Mouse (Mus musculus) monocyte, adult 2 months (primary cell): ENCODE data around the gene Dync1i2.

Experiments
- DNase-seq, 2 experiments: peaks; one replicate each; pipeline ENCODE4 v3.0.0; 2022; ENCODE audit warnings: low spot score in 2 of 2, low read depth in 1 of 2

Gene Dync1i2

GRCm38 (mm10) chr2:71268691-71269090 lies 57.2 kb downstream of the Dync1i2 start:
- no peak for DNase-seq

DNA sequence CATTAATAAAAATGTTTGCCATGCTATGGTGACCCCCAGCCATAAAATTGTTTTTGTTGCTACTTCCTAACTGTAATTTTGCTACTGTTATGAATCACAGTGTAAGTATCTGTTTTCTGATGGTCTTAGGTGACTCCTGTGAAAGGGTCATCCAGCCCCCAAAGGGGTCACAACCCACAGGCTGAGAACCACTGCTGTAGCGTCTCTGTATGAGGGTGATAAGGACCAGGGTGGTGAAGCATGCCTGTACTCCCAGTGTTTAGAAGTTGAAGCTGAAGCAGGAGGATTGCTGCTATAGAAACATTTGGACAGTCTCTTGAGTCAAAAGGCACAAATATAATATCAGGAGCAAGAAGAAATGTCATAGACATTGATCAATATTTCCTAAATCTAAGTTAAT lies 57.8 kb downstream of the Dync1i2 start:
- no peak for DNase-seq

GRCm38 (mm10) chr2:71270085-71270484 lies 58.6 kb downstream of the Dync1i2 start:
- DNase-seq = no peak

- peak; percentile 35 to 56 for DNase-seq
These were observed 62.6 kb downstream of the Dync1i2 start for GRCm38 (mm10) chr2:71273955-71274679.

DNA sequence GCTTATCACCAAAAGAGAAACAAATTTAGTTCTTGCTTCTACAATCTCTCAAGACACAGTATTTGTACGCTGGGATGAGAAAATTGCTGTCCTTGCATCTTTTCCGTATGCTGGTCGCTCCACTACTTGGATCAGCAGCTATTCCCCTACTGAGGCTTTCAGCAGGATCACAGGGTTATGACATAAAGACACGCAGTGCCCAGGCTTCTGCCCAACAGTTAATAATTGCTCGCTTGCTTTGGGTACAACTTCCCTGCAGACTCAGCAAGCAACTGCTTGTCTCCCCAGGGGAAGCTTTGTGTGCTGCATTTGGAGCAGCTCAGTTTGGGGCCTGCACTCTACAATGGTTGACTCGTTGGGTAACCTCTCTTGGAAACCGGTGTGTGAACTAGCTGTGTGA lies 64.2 kb downstream of the Dync1i2 start:
- DNase-seq = no peak

- no peak for DNase-seq
These were observed 67.6 kb downstream of the Dync1i2 start for GRCm38 (mm10) chr2:71278791-71279775.

DNA sequence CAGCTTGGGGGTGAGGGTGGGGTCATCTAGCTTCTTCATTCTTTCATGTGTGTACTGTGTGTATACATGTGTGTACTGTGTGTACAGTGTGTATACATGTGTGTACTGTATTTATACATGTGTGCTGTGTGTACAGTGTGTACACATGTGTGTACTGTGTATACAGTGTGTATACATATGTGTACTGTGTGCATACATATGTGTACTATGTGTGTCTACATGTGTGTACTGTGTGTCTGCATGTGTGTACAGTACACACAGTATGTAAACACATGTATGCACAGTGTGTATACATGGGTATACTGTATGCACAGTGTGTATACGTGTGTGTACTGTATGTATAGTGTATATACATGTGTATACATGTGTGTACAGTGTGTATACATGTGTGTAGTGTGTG lies 70.5 kb downstream of the Dync1i2 start:
- DNase-seq = no peak

DNA sequence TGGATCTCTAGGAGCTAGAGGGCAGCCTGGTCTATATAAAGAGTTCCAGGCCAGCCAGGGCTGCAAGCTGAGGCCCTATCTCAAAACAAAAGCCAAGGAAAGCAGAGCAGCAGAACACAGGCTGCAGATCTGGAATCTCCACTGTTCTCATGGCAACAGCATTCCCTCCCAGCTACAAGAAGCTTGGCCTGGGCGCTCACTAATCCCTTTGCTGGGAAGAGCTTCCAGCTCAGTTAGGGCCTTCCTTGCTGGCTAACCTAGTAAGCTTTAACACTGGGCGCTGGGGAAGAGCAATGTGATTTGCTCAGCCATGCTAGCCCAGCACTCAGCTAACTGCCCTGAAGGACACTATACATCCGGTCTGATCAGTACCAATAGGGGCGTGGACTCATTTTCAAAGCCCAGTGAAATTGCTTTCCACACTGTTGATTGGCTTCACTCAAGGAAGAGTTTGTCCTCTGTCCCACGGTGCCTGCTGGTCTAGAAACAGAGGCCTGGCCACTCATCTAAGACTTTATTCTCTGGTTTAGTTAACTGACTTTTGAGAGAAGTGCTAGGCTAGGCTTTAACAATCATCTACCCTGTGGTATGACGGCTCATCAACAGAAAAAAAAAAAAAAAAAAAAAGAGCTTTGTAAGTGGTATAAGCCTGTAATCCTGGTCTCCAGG lies 78.7 kb downstream of the Dync1i2 start:
- DNase-seq = no peak

- DNase-seq = no peak
These were observed 80.1 kb downstream of the Dync1i2 start for GRCm38 (mm10) chr2:71291566-71291965.

DNA sequence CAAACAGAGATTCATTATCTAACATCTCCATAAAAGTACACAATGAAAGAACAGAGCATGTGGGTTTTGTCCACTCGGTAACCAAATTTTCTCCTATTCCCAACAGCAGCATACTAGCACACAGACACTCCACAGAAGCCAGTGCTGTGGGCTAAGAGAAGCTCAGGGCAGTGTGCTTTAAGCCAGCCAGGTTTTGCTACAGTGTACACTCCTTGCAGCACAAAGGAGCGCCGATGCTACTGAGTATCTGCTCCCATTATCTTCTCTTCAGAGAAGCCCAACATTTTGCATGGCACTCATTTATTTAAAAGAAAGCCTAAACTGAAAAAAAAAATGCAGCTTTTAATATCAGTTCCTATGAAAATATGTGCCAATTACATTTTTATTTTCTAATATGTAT lies 82.5 kb downstream of the Dync1i2 start:
- DNase-seq = no peak

GRCm38 (mm10) chr2:71294489-71294888 lies 83.0 kb downstream of the Dync1i2 start:
- DNase-seq = no peak

DNA sequence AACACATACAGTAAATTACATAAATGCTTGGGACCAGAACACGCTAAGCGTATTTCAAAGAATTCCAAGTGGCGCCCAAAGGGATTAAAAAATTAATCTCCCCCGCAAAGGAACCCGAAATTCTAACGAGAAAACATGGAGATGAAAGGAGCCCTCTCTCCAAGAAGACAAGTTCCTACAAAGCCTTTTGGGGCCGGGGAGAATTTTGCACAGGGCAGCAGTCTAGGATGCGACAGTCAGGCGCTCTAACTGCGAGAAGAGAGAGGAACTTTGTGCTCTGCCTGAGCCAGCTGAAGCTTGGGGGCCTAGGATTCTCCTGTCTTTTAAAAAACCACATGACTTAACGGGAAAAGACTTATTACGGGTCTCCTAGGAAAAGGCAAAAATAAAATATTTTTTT lies 84.3 kb downstream of the Dync1i2 start:
- no peak for DNase-seq

DNA sequence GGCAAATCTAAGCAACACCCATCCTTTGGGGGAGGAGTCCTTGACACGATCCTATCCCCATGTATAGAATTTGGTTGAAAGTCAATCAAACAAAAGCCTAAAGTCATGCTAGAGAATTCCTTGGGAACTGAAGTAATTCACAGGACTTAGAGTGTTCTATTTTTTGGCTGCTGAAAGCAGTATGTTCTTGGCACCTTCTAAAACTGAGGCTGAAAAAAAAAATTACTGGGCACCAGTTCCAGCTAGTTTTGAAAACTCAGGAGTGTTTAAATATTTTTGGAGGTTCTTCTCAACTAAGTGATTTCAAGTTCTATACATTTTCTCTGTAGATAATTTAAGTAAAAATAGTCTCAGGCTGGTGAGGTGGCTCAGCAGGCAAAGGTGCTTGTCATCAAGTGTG lies 86.0 kb downstream of the Dync1i2 start:
- no peak for DNase-seq

DNA sequence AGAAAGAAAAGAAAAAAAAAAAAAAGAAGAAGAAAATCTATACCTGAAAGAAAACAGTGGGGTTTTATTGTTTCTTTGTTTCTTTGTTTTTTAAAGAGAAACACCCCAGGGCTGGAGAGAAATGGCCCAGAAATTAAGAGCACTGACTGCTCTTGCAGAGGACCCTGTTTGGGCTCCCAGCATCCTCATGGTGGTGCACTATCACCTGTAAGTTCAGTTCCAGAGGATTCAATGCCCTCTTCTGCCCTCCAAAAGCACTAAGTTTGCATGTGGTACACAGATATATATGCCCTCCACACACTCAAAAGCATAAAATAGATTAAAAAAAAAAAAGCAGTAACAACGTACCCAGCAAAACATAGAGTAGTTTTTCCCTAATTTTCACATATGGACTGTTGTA lies 87.2 kb downstream of the Dync1i2 start:
- no peak for DNase-seq

- no peak for DNase-seq
These were observed 90.7 kb downstream of the Dync1i2 start for GRCm38 (mm10) chr2:71302156-71302663.

GRCm38 (mm10) chr2:71303221-71303620 lies 91.7 kb downstream of the Dync1i2 start:
- DNase-seq = no peak

GRCm38 (mm10) chr2:71304821-71305220 lies 93.3 kb downstream of the Dync1i2 start:
- no peak for DNase-seq

GRCm38 (mm10) chr2:71306357-71306756 lies 94.9 kb downstream of the Dync1i2 start:
- no peak for DNase-seq

GRCm38 (mm10) chr2:71309726-71310125 lies 98.2 kb downstream of the Dync1i2 start:
- no peak for DNase-seq

GRCm38 (mm10) chr2:71312067-71312466 lies 100.6 kb downstream of the Dync1i2 start:
- DNase-seq = no peak
